Mouse (Mus musculus): ENCODE results near the gene Mmel1. TPM values are rescaled to one million over a fixed set of nuclear protein-coding genes. Genes with fewer than 3 reads are reported as not detected.

The Mmel1 gene
- polyA plus RNA-seq, 1 experiment from 2014 or later: 0.31 TPM

DNA sequence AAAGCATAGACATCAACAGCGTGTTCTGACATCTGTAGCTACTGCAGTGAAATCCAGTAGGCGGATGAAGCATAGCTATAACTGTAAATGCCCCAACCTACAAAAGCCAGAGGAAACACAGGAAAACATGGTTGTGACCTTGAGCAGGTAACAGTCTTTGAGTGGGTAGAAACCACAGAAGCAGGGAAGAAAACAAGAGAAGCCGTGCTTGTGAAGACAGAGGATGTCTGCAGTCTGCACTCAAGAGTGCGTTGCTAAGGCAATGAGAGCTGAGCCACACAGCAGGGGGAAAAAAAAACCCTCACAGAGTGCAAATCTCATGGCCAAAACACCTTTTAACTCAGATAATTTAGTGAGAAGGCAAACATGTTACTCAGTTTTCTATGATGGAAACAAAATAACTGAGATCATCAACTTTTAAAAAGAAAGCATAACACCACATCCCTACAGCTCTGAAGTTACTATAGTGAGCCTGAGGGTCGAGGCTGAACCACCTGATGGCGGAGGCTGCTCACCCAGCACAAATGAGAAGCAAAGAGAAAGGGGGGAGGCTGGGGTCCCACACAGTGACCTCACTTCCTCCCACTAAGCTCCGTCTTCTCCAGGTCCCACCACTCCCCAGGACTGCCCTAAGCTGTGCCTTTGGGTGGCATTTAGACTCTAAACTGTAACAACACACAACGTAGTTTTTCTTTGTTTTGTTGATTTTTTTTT, 67.3 kb downstream of the Mmel1 start:
- no peak for DNase-seq (ENCODE audit: low spot score)
- Histone ChIP-seq H3K4me3 (no peak overlapping the region), H3K9me3 (0 out of 2 replicates have a peak, but pooled peaks cover under 1% of the 10 kb centered on the region), H3K27ac (no peak overlapping the region), H3K27me3 (ENCODE audit: insufficient read depth, poor library complexity, severe bottlenecking) (no peaks in the 10 kb centered on the region; the same call in 1 of the 2 replicates), H3K36me3 (no peaks in the 10 kb centered on the region), H3K4me1 (replicated peaks) (peaks cover 19% of the 10 kb centered on the region; the same call in 1 of the 2 replicates)
- 55% methylated on average over 8 of the region's 8 CpGs for WGBS

DNA sequence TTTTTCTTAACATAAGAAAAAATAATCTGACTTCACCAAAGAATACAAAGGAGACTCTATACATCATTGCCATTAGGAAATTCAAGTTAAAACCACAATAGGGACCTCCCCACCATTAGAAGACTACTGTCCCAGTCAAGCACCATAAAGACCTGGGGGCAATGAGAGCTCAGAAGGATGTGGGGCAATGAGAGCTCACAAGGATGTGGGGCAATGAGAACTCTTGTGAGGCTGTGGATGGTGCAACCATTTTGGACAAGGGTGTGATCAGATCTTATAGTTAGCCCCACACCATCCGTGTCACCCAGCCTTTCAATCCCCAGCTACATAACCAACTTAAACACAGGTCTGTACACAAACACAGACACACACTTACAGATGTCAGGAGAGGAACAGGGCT, 68.4 kb downstream of the Mmel1 start:
- Histone ChIP-seq H3K27me3 (ENCODE audit: insufficient read depth, poor library complexity, severe bottlenecking) (no peaks in the 10 kb centered on the region; the same call in 1 of the 2 replicates), H3K4me1 (replicated peaks) (peaks cover 19% of the 10 kb centered on the region; the same call in 1 of the 2 replicates), H3K4me3 (no peak overlapping the region), H3K27ac (no peak overlapping the region), H3K36me3 (no peaks in the 10 kb centered on the region), H3K9me3 (peaks cover 5% of the 10 kb centered on the region; the same call in 1 of the 2 replicates)
- 74% methylated on average over 1 of the region's 1 CpGs for WGBS
- no peak for DNase-seq (ENCODE audit: low spot score)

DNA sequence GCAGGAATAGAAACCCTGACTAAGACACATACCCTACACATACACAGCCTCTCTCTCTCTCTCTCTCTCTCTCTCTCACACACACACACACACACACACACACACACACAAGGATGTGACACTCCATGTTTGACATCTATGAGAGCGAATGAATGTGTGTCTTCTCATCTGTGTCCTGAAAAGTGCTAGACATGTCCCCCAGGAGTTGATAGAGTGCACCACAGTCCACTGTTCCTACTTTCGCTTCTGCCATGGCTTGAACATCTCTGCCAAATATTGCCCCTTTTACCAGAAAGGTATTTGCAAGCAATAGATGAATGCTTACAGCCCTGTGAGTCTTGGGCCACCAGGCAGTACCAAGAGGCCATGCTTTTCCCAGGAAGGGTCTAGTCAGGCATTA, 70.8 kb downstream of the Mmel1 start:
- WGBS: 86% methylated on average over 2 of the region's 2 CpGs
- H3K27ac ChIP-seq: no peak overlapping the region
- H3K4me3 ChIP-seq: no peak overlapping the region
- no peaks in the 10 kb centered on the region for H3K36me3 ChIP-seq
- peaks cover 25% of the 10 kb centered on the region for H3K4me1 ChIP-seq (replicated peaks)
- H3K27me3 ChIP-seq (ENCODE audit: insufficient read depth, poor library complexity, severe bottlenecking): no peaks in the 10 kb centered on the region
- H3K9me3 ChIP-seq: peaks cover 5% of the 10 kb centered on the region; the same call in 1 of the 2 replicates
- no peak for DNase-seq (ENCODE audit: low spot score)

DNA sequence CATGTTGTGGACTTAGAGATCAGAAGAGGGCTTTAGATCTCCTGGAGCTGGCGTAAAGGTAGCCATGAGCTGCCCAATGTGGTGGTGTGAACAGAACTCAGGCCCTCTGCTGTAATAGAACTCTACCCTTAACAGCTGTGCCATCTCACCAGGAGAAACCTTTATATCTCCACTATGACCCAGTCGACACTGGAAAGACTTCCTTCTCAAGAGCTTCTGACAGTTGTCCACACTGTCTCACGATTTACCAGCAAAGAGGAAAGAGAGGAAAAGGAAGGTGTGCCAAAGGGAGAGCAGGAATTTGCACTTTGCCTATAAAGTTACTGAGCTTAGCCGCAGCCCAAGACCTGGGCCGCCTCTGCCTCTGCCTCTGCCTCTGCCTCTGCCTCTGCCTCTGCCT, 72.4 kb downstream of the Mmel1 start:
- H3K27me3 ChIP-seq (ENCODE audit: insufficient read depth, poor library complexity, severe bottlenecking): no peaks in the 10 kb centered on the region
- peaks cover 36% of the 10 kb centered on the region for H3K4me1 ChIP-seq (replicated peaks)
- H3K9me3 ChIP-seq: peaks cover 5% of the 10 kb centered on the region; the same call in 1 of the 2 replicates
- DNase-seq (ENCODE audit: low spot score): no peak
- 91% methylated on average over 5 of the region's 5 CpGs for WGBS
- H3K36me3 ChIP-seq: no peaks in the 10 kb centered on the region
- no peak overlapping the region for H3K27ac ChIP-seq
- no peak overlapping the region for H3K4me3 ChIP-seq

DNA sequence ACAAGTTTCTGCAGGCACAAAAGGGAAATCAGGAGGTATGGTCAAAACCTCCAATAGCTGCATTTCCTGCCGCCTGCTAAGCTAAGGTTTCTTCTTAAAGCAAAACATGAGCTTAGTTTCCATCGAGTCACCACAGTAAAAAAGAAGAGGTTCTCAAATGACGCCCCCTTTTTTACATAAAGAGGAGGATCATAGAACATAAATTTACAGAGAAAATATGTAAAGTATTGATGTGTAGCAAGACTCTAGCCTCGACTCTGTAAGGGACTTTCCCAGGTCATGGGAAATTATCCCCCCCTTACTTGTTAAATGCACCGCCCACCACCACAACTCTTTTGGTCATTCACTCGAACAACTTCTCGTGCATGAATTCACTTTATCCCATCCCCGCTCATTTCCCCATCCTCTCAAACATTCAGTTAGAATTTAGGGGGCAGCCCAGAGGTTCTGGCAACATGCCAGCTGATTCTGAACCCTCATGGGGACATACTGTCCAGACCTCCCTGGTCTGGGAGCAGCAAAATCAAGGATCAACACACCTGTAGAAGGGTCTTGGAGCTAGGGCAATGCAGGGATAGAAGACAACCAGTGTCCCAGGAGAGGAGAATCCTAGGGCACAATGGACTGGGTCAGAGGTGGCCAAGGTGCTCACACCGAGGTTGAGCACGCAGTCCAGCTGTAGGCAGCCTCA, 73.4 kb downstream of the Mmel1 start:
- no peak for DNase-seq (ENCODE audit: low spot score)
- no peak overlapping the region for H3K4me3 ChIP-seq
- no peaks in the 10 kb centered on the region for H3K27me3 ChIP-seq (ENCODE audit: insufficient read depth, poor library complexity, severe bottlenecking)
- 87% methylated on average over 10 of the region's 10 CpGs for WGBS
- no peaks in the 10 kb centered on the region for H3K36me3 ChIP-seq
- peaks cover 43% of the 10 kb centered on the region for H3K4me1 ChIP-seq (replicated peaks)
- no peak overlapping the region for H3K27ac ChIP-seq
- H3K9me3 ChIP-seq: peaks cover 5% of the 10 kb centered on the region; the same call in 1 of the 2 replicates

DNA sequence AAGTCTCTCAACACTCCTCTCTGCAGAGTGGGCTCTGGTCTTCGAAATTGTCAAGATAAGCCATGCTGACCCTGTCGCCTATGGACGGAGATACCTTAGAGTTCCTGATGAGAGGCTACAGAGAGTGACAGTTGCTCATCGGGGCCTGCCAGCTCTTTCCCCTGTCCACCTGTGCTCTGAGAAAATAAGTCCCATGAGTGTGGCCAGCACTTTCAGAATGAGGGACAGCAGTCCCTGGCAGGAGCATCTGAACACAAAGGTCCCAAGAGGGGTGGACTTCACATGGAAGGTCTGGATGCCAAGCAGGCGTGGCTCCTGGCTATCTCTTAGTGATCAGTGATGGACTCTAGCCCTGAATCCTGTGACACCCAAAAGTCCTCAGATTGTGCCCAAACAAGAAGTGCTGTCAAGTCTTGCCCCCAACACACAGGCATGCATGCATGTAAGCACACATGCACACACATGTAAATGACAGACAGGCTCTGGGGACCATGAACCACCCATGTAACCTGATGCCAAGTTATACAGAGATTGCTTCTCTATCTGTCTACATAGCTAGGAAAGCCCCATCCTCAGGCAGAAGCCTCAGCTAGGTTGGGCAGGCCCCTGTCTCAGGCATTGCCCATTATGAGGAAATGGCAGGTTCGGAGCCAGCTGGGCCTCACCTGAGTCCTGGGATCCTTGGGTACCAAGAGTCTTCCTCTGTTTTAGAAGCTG, 74.1 kb downstream of the Mmel1 start:
- Histone ChIP-seq H3K9me3 (peaks cover 5% of the 10 kb centered on the region; the same call in 1 of the 2 replicates), H3K4me1 (replicated peaks) (peaks cover 48% of the 10 kb centered on the region), H3K4me3 (peak overlapping the region; percentile 23), H3K36me3 (no peaks in the 10 kb centered on the region), H3K27me3 (ENCODE audit: insufficient read depth, poor library complexity, severe bottlenecking) (peaks cover 5% of the 10 kb centered on the region), H3K27ac (peak overlapping the region; percentile 67)
- WGBS: 89% methylated on average over 6 of the region's 6 CpGs
- DNase-seq (ENCODE audit: low spot score): no peak

DNA sequence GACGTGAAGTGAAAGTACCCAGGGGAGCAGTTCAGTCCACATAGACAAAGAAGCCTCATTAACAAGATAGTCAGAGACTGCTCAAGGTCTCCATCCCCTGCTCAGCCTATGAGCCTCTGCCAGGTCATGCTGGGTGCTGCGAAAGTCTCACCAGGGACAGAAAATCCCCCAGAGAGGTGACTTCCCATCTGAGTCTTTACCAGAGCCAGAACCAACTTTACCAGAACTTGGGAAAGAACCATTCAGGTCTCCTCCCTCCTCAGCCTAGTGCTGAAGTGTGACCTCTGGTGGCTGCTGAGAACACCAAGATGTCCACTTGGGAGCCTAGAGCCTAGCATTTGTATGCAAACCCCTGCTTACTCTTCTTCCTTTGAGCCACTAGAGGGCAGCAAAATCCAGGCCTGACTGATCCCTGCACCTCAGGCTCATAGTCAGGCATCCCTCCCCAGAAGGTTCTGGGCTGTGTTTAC, 74.8 kb downstream of the Mmel1 start:
- peak; percentile 79 for DNase-seq (ENCODE audit: low spot score)
- 11% methylated on average over 2 of the region's 2 CpGs for WGBS
- peaks cover 5% of the 10 kb centered on the region; the same call in 1 of the 2 replicates for H3K9me3 ChIP-seq
- H3K27me3 ChIP-seq (ENCODE audit: insufficient read depth, poor library complexity, severe bottlenecking): peaks cover 12% of the 10 kb centered on the region
- no peaks in the 10 kb centered on the region for H3K36me3 ChIP-seq
- H3K4me1 ChIP-seq (replicated peaks): peaks cover 55% of the 10 kb centered on the region
- H3K27ac ChIP-seq: peak overlapping the region; percentile 67
- 0 out of 2 replicates have a peak overlapping the region, but pooled peaks have one; percentile 23 for H3K4me3 ChIP-seq

Other genes with a start within 250 kb of the Mmel1 start
- 15.3 and 23.5 TPM in 2 replicates for gene Prdm16, start 232.7 kb upstream of the Mmel1 start, polyA plus RNA-seq (2016; fragmentation: Nextera tagmentation; extraction: Ambion mirVana)
- not detected in 2 replicates for gene Actrt2, start 201.7 kb upstream of the Mmel1 start, polyA plus RNA-seq (2016; fragmentation: Nextera tagmentation; extraction: Ambion mirVana)
- gene Ttc34, start 32.1 kb upstream of the Mmel1 start, polyA plus RNA-seq (2016; fragmentation: Nextera tagmentation; extraction: Ambion mirVana): 0.65 and 0.68 TPM in 2 replicates
- gene Fam213b, start 29.6 kb downstream of the Mmel1 start, polyA plus RNA-seq (2016; fragmentation: Nextera tagmentation; extraction: Ambion mirVana): 47.4 and 51.5 TPM in 2 replicates
- gene Tnfrsf14, start 59.0 kb downstream of the Mmel1 start, polyA plus RNA-seq (2016; fragmentation: Nextera tagmentation; extraction: Ambion mirVana): 0.43 and 0.87 TPM in 2 replicates
- 534 and 601 TPM in 2 replicates for gene Hes5, start 91.3 kb downstream of the Mmel1 start, polyA plus RNA-seq (2016; fragmentation: Nextera tagmentation; extraction: Ambion mirVana)
- gene Pank4, start 94.5 kb downstream of the Mmel1 start, polyA plus RNA-seq (2016; fragmentation: Nextera tagmentation; extraction: Ambion mirVana): 39.9 and 46.5 TPM in 2 replicates
- 2.1 and 2.6 TPM in 2 replicates for gene Plch2, start 187.2 kb downstream of the Mmel1 start, polyA plus RNA-seq (2016; fragmentation: Nextera tagmentation; extraction: Ambion mirVana)
- 19.9 and 21.4 TPM in 2 replicates for gene Pex10, start 197.4 kb downstream of the Mmel1 start, polyA plus RNA-seq (2016; fragmentation: Nextera tagmentation; extraction: Ambion mirVana)
- gene Rer1, start 216.8 kb downstream of the Mmel1 start, polyA plus RNA-seq (2016; fragmentation: Nextera tagmentation; extraction: Ambion mirVana): 138 and 144 TPM in 2 replicates
- gene Morn1, start 217.0 kb downstream of the Mmel1 start, polyA plus RNA-seq (2016; fragmentation: Nextera tagmentation; extraction: Ambion mirVana): 4.4 and 6.0 TPM in 2 replicates

All from hindbrain, embryonic 10.5 days (tissue).